8 mouse cellular contexts compared by ENCODE assay signal in genomic region chr5:36593176-36593575, GRCm38 (mm10). TPM values are rescaled to one million over a fixed set of nuclear protein-coding genes. Genes with fewer than 3 reads are reported as not detected.
DNase-seq lines count a peak whose midpoint lies in the region; ATAC-seq and TF ChIP-seq lines count a peak whose summit lies in the region.

Tbc1d14 (minus strand) TSS chr5:36593276.

- no peaks in the 10 kb centered on the region for H3K4me1 ChIP-seq in kidney, embryonic 16.5 days (ENCODE audit: insufficient read depth, low read length)
- no peaks in the 10 kb centered on the region for H3K4me1 ChIP-seq in forebrain, postnatal 0 days (ENCODE audit: insufficient read depth)
- H3K4me1 ChIP-seq in hindbrain, postnatal 0 days (ENCODE audit: insufficient read depth, low read length) = no peaks in the 10 kb centered on the region
- H3K4me1 ChIP-seq in midbrain, embryonic 15.5 days = no peaks in the 10 kb centered on the region

- no peak for DNase-seq in kidney, postnatal 14 days
- DNase-seq in R1 (ENCODE audit: low read depth, low spot score) = peak; percentile 41
- DNase-seq in forebrain, postnatal 0 days = no peak
- no peak for DNase-seq in hindbrain, postnatal 0 days (ENCODE audit: low spot score)
- no peak for DNase-seq in cerebellum, adult 11 months
- DNase-seq in cerebellum, postnatal 10 days = no peak

- no peaks in the 10 kb centered on the region for H3K9me3 ChIP-seq in kidney, embryonic 16.5 days (ENCODE audit: low read length)
- no peaks in the 10 kb centered on the region for H3K9me3 ChIP-seq in forebrain, postnatal 0 days (ENCODE audit: low read length)
- no peaks in the 10 kb centered on the region for H3K9me3 ChIP-seq in hindbrain, postnatal 0 days (ENCODE audit: low read length)
- H3K9me3 ChIP-seq in midbrain, embryonic 15.5 days = no peaks in the 10 kb centered on the region

- WGBS in kidney, embryonic 16.5 days = 89% methylated on average over 5 of the region's 5 CpGs
- 85% methylated on average over 5 of the region's 5 CpGs for WGBS in forebrain, postnatal 0 days
- 89% methylated on average over 5 of the region's 5 CpGs for WGBS in hindbrain, postnatal 0 days
- 83% methylated on average over 5 of the region's 5 CpGs for WGBS in midbrain, embryonic 15.5 days

- H3K36me3 ChIP-seq in kidney, embryonic 16.5 days (ENCODE audit: insufficient read depth, low read length) = no peaks in the 10 kb centered on the region
- peaks cover 2% of the 10 kb centered on the region; the same call in 1 of the 2 replicates for H3K36me3 ChIP-seq in forebrain, postnatal 0 days (ENCODE audit: insufficient read depth)
- no peaks in the 10 kb centered on the region for H3K36me3 ChIP-seq in hindbrain, postnatal 0 days (ENCODE audit: insufficient read depth, low read length)
- no peaks in the 10 kb centered on the region for H3K36me3 ChIP-seq in midbrain, embryonic 15.5 days (replicated peaks)

- TF ChIP-seq CTCF in forebrain, postnatal 0 days (IDR thresholded peaks at IDR 0.05; ENCODE audit: low read depth) = no peak
- TF ChIP-seq CTCF in hindbrain, postnatal 0 days (IDR thresholded peaks at IDR 0.05; ENCODE audit: low read depth) = no peak

- H3K27me3 ChIP-seq in kidney, embryonic 16.5 days (ENCODE audit: insufficient read depth, low read length) = no peaks in the 10 kb centered on the region
- no peaks in the 10 kb centered on the region for H3K27me3 ChIP-seq in forebrain, postnatal 0 days (ENCODE audit: insufficient read depth, low read length)
- no peaks in the 10 kb centered on the region for H3K27me3 ChIP-seq in hindbrain, postnatal 0 days (ENCODE audit: insufficient read depth, low read length)
- no peaks in the 10 kb centered on the region for H3K27me3 ChIP-seq in midbrain, embryonic 15.5 days (replicated peaks)

- H3K4me3 ChIP-seq in kidney, embryonic 16.5 days (ENCODE audit: low read length) = no peak within 1 kb of the TSS
- no peak within 1 kb of the TSS for H3K4me3 ChIP-seq in forebrain, postnatal 0 days (ENCODE audit: low read depth, low read length)
- H3K4me3 ChIP-seq in hindbrain, postnatal 0 days (ENCODE audit: low read length) = no peak within 1 kb of the TSS
- H3K4me3 ChIP-seq in midbrain, embryonic 15.5 days = no peak within 1 kb of the TSS

- H3K27ac ChIP-seq in kidney, embryonic 16.5 days (ENCODE audit: low read length) = no peak within 1 kb of the TSS
- no peak within 1 kb of the TSS for H3K27ac ChIP-seq in forebrain, postnatal 0 days (ENCODE audit: low read depth, low read length)
- no peak within 1 kb of the TSS for H3K27ac ChIP-seq in hindbrain, postnatal 0 days
- H3K27ac ChIP-seq in midbrain, embryonic 15.5 days = no peak within 1 kb of the TSS

- H3K9ac ChIP-seq in kidney, embryonic 16.5 days (replicated peaks; ENCODE audit: low read length) = no peak within 1 kb of the TSS
- H3K9ac ChIP-seq in forebrain, postnatal 0 days = no peak within 1 kb of the TSS
- no peak within 1 kb of the TSS for H3K9ac ChIP-seq in hindbrain, postnatal 0 days (replicated peaks; ENCODE audit: low read length)
- H3K9ac ChIP-seq in midbrain, embryonic 15.5 days = no peak within 1 kb of the TSS

- ATAC-seq in kidney, embryonic 16.5 days (ENCODE audit: low FRiP score, low TSS enrichment) = no peak
- no peak for ATAC-seq in forebrain, postnatal 0 days
- ATAC-seq in hindbrain, postnatal 0 days = no peak
- ATAC-seq in midbrain, embryonic 15.5 days (replicated peaks) = no peak

- no peak within 1 kb of the TSS for H3K4me2 ChIP-seq in kidney, embryonic 16.5 days (replicated peaks; ENCODE audit: low read depth, low read length)
- no peak within 1 kb of the TSS for H3K4me2 ChIP-seq in forebrain, postnatal 0 days (ENCODE audit: low read depth)
- no peak within 1 kb of the TSS for H3K4me2 ChIP-seq in hindbrain, postnatal 0 days (ENCODE audit: low read depth, low read length)
- no peak within 1 kb of the TSS for H3K4me2 ChIP-seq in midbrain, embryonic 15.5 days

RNA-seq across cellular contexts. Expression of gene Tbc1d14, which starts in this region (rescaled TPM):
- polyA plus RNA-seq in kidney, embryonic 16.5 days (2015; fragmentation: Nextera tagmentation; extraction: Ambion mirVana) = 53.9 and 54.8 TPM in 2 replicates
- total RNA-seq in forebrain, postnatal 0 days (2014; rRNA removed) = 28.1 and 29.0 TPM in 2 replicates
- 74.1 and 74.5 TPM in 2 replicates for polyA plus RNA-seq in forebrain, postnatal 0 days (2015; fragmentation: Nextera tagmentation; extraction: Ambion mirVana)
- 22.9 and 28.6 TPM in 2 replicates for total RNA-seq in hindbrain, postnatal 0 days (2014; rRNA removed)
- 43.2 and 46.4 TPM in 2 replicates for polyA plus RNA-seq in hindbrain, postnatal 0 days (2015; fragmentation: Nextera tagmentation; extraction: Ambion mirVana)
- 70.4 and 75.0 TPM in 2 replicates for polyA plus RNA-seq in midbrain, embryonic 15.5 days (2015; fragmentation: Nextera tagmentation; extraction: Ambion mirVana)
